Mouse (Mus musculus) olfactory bulb, adult 2 months (tissue): Measurements from ENCODE around the gene Tnfrsf9.

Source experiments
- CTCF ChIP-seq: fragments of 200-500 bp; IDR thresholded peaks from 2 replicates; pipeline ENCODE4 v1.5.1; 2012; ENCODE audit warnings: low read depth, mild to moderate bottlenecking, low read length, moderate library complexity; ENCODE audit not compliant: insufficient read depth
- POLR2A ChIP-seq: fragments of 200-500 bp; IDR thresholded peaks from 2 replicates; pipeline ENCODE4 v1.6.1; 2012; ENCODE audit warnings: mild to moderate bottlenecking, low read depth, low read length, moderate library complexity; ENCODE audit not compliant: insufficient read depth

GRCm38 (mm10) chr4:150891308-150891707, 23.1 kb upstream of the Tnfrsf9 start:
- TF ChIP-seq CTCF (no peak), POLR2A (no peak)
